In genomic region chr6:125095391-125096278, GRCm38 (mm10) we compare ENCODE assay signal across 8 mouse cellular contexts. TPM values are rescaled to one million over a fixed set of nuclear protein-coding genes. Genes with fewer than 3 reads are reported as not detected.
DNase-seq lines count a peak whose midpoint lies in the region; ATAC-seq and TF ChIP-seq lines count a peak whose summit lies in the region.

Chd4 (plus strand) TSS chr6:125095981.

- no peak for TF ChIP-seq CTCF in gastrocnemius, adult 2 months (IDR thresholded peaks at IDR 0.05)

- peak within 1 kb of the TSS; percentile 94 for H3K27ac ChIP-seq in gastrocnemius, adult 2 months
- H3K27ac ChIP-seq in hindbrain, embryonic 16.5 days (ENCODE audit: low read depth, low read length) = peak within 1 kb of the TSS; percentile 95

- H3K4me1 ChIP-seq in hindbrain, embryonic 16.5 days (ENCODE audit: control insufficient read depth, insufficient read depth, low read depth, low read length) = peaks cover 37% of the 10 kb centered on the region

- peak within 1 kb of the TSS; percentile 91 for H3K4me2 ChIP-seq in hindbrain, embryonic 16.5 days (ENCODE audit: low read length)

- peak; percentile 79 for ATAC-seq in hindbrain, embryonic 16.5 days

- no peaks in the 10 kb centered on the region for H3K27me3 ChIP-seq in hindbrain, embryonic 16.5 days (replicated peaks; ENCODE audit: control insufficient read depth, insufficient read depth, low read length)

- no peaks in the 10 kb centered on the region for H3K9me3 ChIP-seq in hindbrain, embryonic 16.5 days (ENCODE audit: control insufficient read depth, low read length)

- H3K9ac ChIP-seq in hindbrain, embryonic 16.5 days (ENCODE audit: low read depth, low read length) = peak within 1 kb of the TSS; percentile 95

- DNase-seq in ZHBTc4 (ENCODE audit: low read depth, low spot score) = peak; percentile 95
- peak; percentile 95 to 98 for DNase-seq in cerebellum, postnatal 4 days (ENCODE audit: low spot score in 2 of 2)
- peak; percentile 94 for DNase-seq in gastrocnemius, adult 2 months
- peak; percentile 94 to 95 for DNase-seq in left cerebral cortex, adult 18-20 months (ENCODE audit: low spot score in 2 of 2)
- peak; percentile 96 for DNase-seq in lung, postnatal 4 days
- peak; percentile 75 for DNase-seq in retina, postnatal 7 days (ENCODE audit: low read depth, low spot score)
- peak; percentile 87 to 89 for DNase-seq in urinary bladder, adult 18-20 months (ENCODE audit: low spot score in 2 of 2)

- intact Hi-C loops in gastrocnemius, adult 2 months (cut with DNase I) = loop anchor here (5.0 kb wide), 1 partner anchor 37 kb away; the partner anchor contains the start of gene Nop2

- peaks cover 6% of the 10 kb centered on the region; the same call in 1 of the 2 replicates for H3K36me3 ChIP-seq in hindbrain, embryonic 16.5 days (ENCODE audit: control insufficient read depth, insufficient read depth, low read length)

- WGBS in hindbrain, embryonic 16.5 days = 1% methylated on average over 44 of the region's 45 CpGs

- peak within 1 kb of the TSS; percentile 98 for H3K4me3 ChIP-seq in gastrocnemius, adult 2 months
- peak within 1 kb of the TSS; percentile 86 for H3K4me3 ChIP-seq in hindbrain, embryonic 16.5 days (ENCODE audit: low read length)

RNA-seq across cellular contexts. Expression of gene Chd4, which starts in this region (rescaled TPM):
- 10 to 100 TPM; 68.8 to 71.2 TPM for total RNA-seq in gastrocnemius, adult 2 months (2021)
- polyA plus RNA-seq in hindbrain, embryonic 16.5 days (2015; fragmentation: Nextera tagmentation; extraction: Ambion mirVana) = 66.6 and 68.4 TPM in 2 replicates
- total RNA-seq in left cerebral cortex, adult 18-20 months (2021) = 100 to 1,000 TPM; 147 to 150 TPM

Comparison
In these comparisons a context has a peak if more than half of its experiments do, and no peak if none do; other contexts are left out.
1. Peak in every context shown above with its lines: DNase-seq, ATAC-seq, H3K4me3 ChIP-seq and H3K27ac ChIP-seq.